Mouse (Mus musculus): ENCODE results near the gene Nxnl1.

DNA sequence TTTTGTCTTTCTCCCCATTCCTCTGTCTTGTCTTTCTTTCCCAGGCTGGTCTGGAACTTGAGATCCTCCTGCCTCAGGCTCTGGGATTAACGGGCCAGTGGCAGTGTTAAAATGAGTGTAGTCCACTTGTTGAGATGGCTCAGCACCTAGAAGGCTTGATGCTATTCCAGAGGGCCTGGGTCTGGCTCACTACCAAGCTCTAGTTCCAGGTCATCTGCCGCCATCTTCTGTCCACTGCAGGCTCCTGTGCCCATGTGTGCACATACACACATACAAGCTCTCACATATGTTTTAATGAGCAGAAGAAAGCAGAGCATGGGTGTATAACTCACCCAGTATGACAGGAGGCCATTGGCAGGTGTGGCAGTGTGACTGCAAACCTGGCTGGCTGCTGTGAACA is 5.7 kb upstream of the Nxnl1 start:
- TF ChIP-seq CTCF (IDR thresholded peaks at IDR 0.05; ENCODE audit: low read depth, low read length) (no peak), TAL1 (conservative IDR thresholded peaks at IDR 0.05; ENCODE audit: low read depth, low read length) (no peak), GATA1 (IDR thresholded peaks at IDR 0.05; ENCODE audit: borderline replicate concordance, low read length) (no peak)
